Mouse (Mus musculus) spleen, adult 2 months (tissue): ENCODE measurements around the gene Sec23a. TPM values are rescaled to one million over a fixed set of nuclear protein-coding genes. Genes with fewer than 3 reads are reported as not detected.
"Not testable (repeated sequence)": the region's sequence is repeated elsewhere in the genome, so short reads cannot be mapped to it uniquely, and the experiment has no call there.

Experiments
- DNase-seq, 2 experiments: peaks; one replicate each; pipeline versions ENCODE4 v3.0.0 to v3.0.0-alpha.2; 2012 to 2021; ENCODE audit warnings: low spot score in 2 of 2, low read depth in 1 of 2
- H3K27ac ChIP-seq: fragments of 200-500 bp; 2 replicates; pipeline ENCODE4 v1.5.1; 2012; ENCODE audit warnings: low read length, inconsistent platforms; ENCODE audit not compliant: insufficient read depth
- H3K27me3 ChIP-seq: fragments of 200-500 bp; 2 replicates; pipeline ENCODE4 v1.6.1; 2012; ENCODE audit warnings: mild to moderate bottlenecking, moderate library complexity, low read length, inconsistent platforms; ENCODE audit not compliant: control insufficient read depth, insufficient read depth
- H3K36me3 ChIP-seq: fragments of 200-500 bp; 2 replicates; pipeline ENCODE4 v1.6.1; 2012; ENCODE audit warnings: mild to moderate bottlenecking, low read length, inconsistent platforms; ENCODE audit not compliant: control insufficient read depth, insufficient read depth
- H3K4me1 ChIP-seq: fragments of 200-500 bp; 2 replicates; pipeline ENCODE4 v1.6.1; 2011; ENCODE audit warnings: inconsistent platforms; ENCODE audit not compliant: control insufficient read depth, insufficient read depth, insufficient read length
- H3K4me3 ChIP-seq: fragments of 200-500 bp; 2 replicates; pipeline ENCODE4 v1.5.1; 2011; ENCODE audit warnings: mild to moderate bottlenecking, inconsistent platforms; ENCODE audit not compliant: insufficient read depth, insufficient read length; ENCODE audit errors: extremely low read depth
- CTCF ChIP-seq: fragments of 200-500 bp; IDR thresholded peaks from 2 replicates; pipeline ENCODE4 v1.5.1; 2011; ENCODE audit warnings: mild to moderate bottlenecking, inconsistent platforms; ENCODE audit not compliant: insufficient read depth, insufficient read length, insufficient replicate concordance; ENCODE audit errors: extremely low read depth
- POLR2A ChIP-seq: fragments of 200-500 bp; IDR thresholded peaks from 2 replicates; pipeline ENCODE4 v1.6.1; 2011; ENCODE audit warnings: low read depth, low read length, inconsistent platforms
- WGBS: fragments of 180-500 bp; shearing (Covaris S2); methylation state at CpG from one replicate; pipeline ENCODE4 v1.1.7; 2018; 5-methylcytosine and 5-hydroxymethylcytosine counted together
- polyA plus RNA-seq: library from polyadenylated mRNA; depleted of rRNA; stranded (reverse); fragments of >200 nt; gene quantifications from 2 replicates; pipeline ENCODE4 v1.2.3, GENCODE M21; 2012; rRNA removed

Sec23a gene
- 3.9 and 4.5 TPM in 2 replicates for polyA plus RNA-seq

DNA sequence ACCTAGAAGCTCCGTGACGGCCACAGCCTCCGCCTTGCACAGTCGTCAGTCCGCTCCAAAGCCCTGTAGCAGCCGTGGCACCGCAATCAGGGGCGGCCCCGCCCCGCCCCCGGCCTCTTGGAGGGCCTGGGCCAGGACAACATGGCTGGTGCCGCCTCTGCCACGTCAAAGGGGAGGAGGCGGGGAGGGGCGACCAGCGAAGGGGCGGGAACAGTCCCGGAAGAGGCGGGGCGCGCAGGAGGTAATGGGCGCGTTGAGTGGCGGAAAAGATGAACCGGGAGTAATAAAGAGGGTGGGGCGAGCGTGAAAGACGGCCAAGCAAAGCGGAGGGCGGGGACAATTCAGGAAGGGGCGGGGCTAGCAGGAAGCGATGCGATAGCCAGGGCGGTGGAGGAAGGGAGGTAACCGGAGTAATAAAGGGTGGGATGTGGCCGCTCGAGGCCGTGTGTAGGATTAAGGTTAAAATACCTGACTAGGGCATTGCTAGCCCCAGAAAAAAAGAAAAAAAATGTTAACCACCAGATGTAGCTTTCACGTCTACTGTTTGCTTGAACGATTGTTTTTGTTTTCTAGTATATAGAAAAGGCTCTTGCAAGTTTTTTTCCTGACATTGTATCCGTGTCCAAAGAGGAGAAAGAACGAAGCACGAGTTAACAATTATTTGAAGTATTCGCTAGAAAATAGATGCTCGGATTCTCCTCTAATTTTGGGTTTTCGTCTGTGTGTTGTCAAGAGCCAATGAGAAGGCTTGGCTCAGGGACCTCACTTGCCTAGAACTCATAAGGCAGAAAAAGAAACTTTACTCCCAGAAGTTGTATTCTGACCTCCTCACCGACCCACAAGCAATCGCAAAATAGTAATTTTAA, at the start of gene Sec23a:
TSS of gene Sec23a (minus strand) at position 174 of the 866 bp plus-strand sequence.
- no peaks in the 10 kb centered on the region for H3K27me3 ChIP-seq
- no peaks in the 10 kb centered on the region for H3K4me1 ChIP-seq
- peak; percentile 96 to 98 for DNase-seq
- H3K27ac ChIP-seq: peak within 1 kb of the TSS; percentile 83
- no peak for TF ChIP-seq CTCF
- peak; percentile 80 for TF ChIP-seq POLR2A
- H3K36me3 ChIP-seq: no peaks in the 10 kb centered on the region
- H3K4me3 ChIP-seq: peak within 1 kb of the TSS; percentile 72
- under 1% methylated on average over 48 of the region's 48 CpGs for WGBS

DNA sequence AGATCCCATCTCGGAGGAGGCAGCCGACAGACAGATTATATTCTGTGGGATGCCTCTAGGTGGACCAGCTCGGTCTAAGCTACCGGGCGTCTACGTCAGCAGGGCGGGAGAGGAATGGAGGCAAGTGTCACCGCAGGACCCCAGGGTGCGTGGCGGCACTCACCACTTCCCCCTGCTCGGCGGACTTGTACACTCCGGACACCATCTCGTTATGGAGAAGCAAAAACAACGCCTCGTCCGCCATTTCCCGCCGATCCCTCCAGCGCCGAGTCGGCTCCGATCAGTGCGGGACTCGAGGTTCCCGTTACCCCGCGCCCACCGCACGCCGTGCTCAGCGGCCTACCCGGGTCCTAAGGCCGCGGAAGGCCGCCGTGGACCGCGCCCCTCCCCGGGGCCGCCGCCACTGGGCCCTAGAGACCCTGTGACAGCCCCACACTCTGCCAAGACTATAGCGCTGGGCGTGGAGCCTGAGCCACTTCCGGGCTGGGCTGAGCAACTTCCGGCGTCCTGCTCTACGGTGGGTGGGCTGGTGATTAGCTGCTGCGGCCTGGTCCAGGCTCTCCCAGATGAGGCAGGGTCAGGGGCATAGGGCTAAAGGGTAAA, 49.3 kb upstream of the Sec23a start, which contains the start of gene Trappc6b:
TSS of gene Trappc6b (minus strand) at position 480 of the 603 bp plus-strand sequence.
- TF ChIP-seq POLR2A (peak; percentile 73), CTCF (no peak; the same call in 1 of the 2 replicates)
- H3K4me1 ChIP-seq: peaks cover 12% of the 10 kb centered on the region
- peak; percentile 41 to 72 for DNase-seq

DNA sequence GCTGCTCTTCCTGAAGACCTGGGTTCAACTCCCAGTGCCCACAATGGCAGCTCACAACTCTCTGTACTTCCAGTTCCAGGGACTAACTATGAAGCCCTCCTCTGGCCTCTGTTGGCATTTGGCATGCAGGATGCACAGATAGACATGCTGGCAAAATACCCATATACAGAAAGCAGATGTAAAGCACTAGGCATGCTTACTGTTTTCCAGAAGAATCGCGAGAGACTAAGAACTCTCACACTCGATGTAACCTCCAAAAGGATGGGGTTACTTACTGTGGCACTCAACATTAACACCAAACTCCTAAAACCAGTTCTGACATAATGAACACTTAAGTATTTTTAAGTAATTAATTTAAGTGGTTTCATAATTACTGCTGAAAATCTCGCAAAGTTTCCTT, 48.5 kb upstream of the Sec23a start:
- WGBS: 35% methylated on average over 4 of the region's 4 CpGs
- no peak overlapping the region for H3K27ac ChIP-seq

More for the DNA sequence above, 49.3 kb upstream of the Sec23a start, which contains the start of gene Trappc6b:
- WGBS: 1% methylated on average over 49 of the region's 49 CpGs
- Histone ChIP-seq H3K27ac (peak within 1 kb of the TSS; percentile 94), H3K36me3 (no peaks in the 10 kb centered on the region), H3K4me3 (peak within 1 kb of the TSS; percentile 72), H3K27me3 (no peaks in the 10 kb centered on the region)

DNA sequence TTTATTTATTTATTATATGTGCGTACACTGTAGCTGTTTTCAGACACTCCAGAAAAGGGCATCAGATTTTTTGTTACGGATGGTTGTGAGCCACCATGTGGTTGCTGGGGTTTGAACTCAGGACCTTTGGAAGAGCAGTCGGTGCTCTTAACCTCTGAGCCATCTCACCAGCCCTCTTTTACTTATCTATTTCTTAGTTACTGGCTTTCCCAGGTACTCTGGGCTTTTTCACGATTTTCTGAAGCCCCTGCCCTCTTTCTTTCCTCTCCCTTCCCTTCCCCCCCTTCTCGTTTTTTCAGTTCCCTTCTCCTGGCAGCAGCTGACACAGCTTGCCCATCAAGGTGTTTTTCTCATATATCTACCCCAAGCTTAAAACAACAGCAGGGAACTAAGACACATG, 46.4 kb upstream of the Sec23a start:
- H3K27me3 ChIP-seq, DNase-seq, H3K4me3 ChIP-seq, H3K27ac ChIP-seq, H3K36me3 ChIP-seq: not testable (repeated sequence)
- peaks cover 19% of the 10 kb centered on the region for H3K4me1 ChIP-seq
- 72% methylated on average over 5 of the region's 5 CpGs for WGBS

More for the DNA sequence above, 48.5 kb upstream of the Sec23a start:
- Histone ChIP-seq H3K27me3 (no peaks in the 10 kb centered on the region), H3K36me3 (no peaks in the 10 kb centered on the region), H3K4me3 (peak overlapping the region; percentile 72), H3K4me1 (peaks cover 14% of the 10 kb centered on the region)
- TF ChIP-seq CTCF: no peak
- no peak for TF ChIP-seq POLR2A
- no peak for DNase-seq

DNA sequence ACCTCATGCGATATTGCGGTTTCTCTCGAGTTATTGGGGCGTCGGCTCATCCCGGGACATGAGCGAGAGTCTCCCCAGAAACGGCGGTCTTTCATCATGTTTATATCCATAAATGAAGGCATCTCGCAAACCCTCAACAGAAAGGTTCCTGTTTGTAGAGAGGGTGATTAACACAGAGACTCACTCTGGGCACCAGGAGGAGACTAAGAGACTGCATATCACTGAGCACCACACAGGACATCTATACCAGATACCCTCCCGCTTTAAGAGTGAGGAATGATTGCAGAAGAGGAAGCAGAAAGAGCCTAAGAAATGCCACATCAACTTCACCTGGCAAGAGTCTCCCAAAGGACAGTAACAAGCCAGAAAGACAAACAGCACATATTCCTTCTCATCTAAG, 44.4 kb upstream of the Sec23a start:
- H3K36me3 ChIP-seq: no peaks in the 10 kb centered on the region; the same call in 1 of the 2 replicates
- H3K4me3 ChIP-seq: no peak overlapping the region
- DNase-seq: no peak
- H3K27ac ChIP-seq: no peak overlapping the region
- no peak for TF ChIP-seq CTCF
- TF ChIP-seq POLR2A: no peak
- H3K4me1 ChIP-seq: peaks cover 17% of the 10 kb centered on the region
- no peaks in the 10 kb centered on the region for H3K27me3 ChIP-seq
- WGBS: 98% methylated on average over 11 of the region's 11 CpGs

DNA sequence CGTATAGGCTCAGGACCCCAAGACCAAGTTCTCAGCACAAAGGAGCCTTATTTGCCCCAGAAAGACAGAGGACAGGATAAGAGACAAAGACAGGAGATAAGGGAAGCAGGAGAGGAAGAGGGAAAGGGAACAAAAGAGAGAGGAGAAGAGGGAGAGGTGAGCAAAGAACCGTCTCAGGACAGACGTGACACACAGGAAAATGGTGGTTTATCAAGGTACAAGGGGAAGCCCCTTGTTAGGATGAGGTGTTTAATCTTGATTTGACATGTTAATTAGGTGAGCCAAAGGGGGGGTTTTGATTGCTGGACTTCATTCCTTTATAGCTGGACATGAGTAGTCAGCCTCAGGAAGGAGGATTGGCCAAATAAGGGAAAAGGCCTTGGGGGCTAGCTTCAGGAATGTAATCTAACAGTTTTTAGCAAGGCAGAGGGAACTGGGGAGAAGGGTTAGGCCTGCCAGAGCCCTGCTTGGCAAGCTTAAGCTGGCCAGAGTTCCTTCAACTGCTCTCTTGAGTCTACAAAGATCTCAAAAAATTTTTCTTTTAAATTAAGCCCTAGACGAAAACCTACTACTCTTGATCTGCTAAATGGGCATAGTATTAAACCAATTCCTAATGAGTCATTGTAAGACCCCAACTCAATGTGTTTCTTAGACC, 43.5 kb upstream of the Sec23a start:
- TF ChIP-seq POLR2A (no peak), CTCF (no peak)
- H3K27ac ChIP-seq: no peak overlapping the region
- no peak for DNase-seq
- 44% methylated on average over 4 of the region's 4 CpGs for WGBS
- H3K36me3 ChIP-seq: no peaks in the 10 kb centered on the region; the same call in 1 of the 2 replicates
- H3K4me3 ChIP-seq: no peak overlapping the region
- peaks cover 17% of the 10 kb centered on the region for H3K4me1 ChIP-seq
- H3K27me3 ChIP-seq: no peaks in the 10 kb centered on the region
